Mouse (Mus musculus) E14TG2a.4 (cell line): ENCODE results near the gene Nos2.

Experiments
- CTCF ChIP-seq: conservative IDR thresholded peaks from 2 replicates; pipeline ENCODE4 v1.5.1; 2014; ENCODE audit warnings: low read length
- NANOG ChIP-seq: IDR thresholded peaks from 2 replicates; pipeline ENCODE4 v1.6.1; 2014; ENCODE audit warnings: borderline replicate concordance, low read length, mixed read lengths
- POU5F1 ChIP-seq: IDR thresholded peaks from 2 replicates; pipeline ENCODE4 v1.6.1; 2014; ENCODE audit warnings: low read length, borderline replicate concordance

- TF ChIP-seq CTCF (no peak), NANOG (no peak), POU5F1 (no peak)
Measured at GRCm38 (mm10) chr11:79002551-79002951, 82.0 kb downstream of the Nos2 start.
